Mouse (Mus musculus) heart, embryonic 13.5 days (tissue): ENCODE data around the gene Scn8a. TPM values are rescaled to one million over a fixed set of nuclear protein-coding genes. Genes with fewer than 3 reads are reported as not detected.
A peak's percentile ranks its signal among the peaks of the same experiment; 100 is the strongest.

Experiments used
- ATAC-seq: fragments of 200-750 bp; cut with Nextera tagmentation; 2 replicates; pipeline ENCODE4 v1.8.0; 2017; ENCODE audit warnings: moderate TSS enrichment; ENCODE audit not compliant: insufficient number of reproducible peaks, low FRiP score, low TSS enrichment; ENCODE audit errors: extremely low read depth
- H3K27ac ChIP-seq: fragments of 300-500 bp; sonication (generic); replicated peaks from 2 replicates; pipeline ENCODE4 v1.5.1; 2015; ENCODE audit warnings: moderate library complexity, mild to moderate bottlenecking, inconsistent platforms
- H3K27me3 ChIP-seq: fragments of 300-500 bp; sonication (generic); replicated peaks from 2 replicates; pipeline ENCODE4 v1.6.1; 2015; ENCODE audit warnings: mild to moderate bottlenecking, inconsistent platforms
- H3K36me3 ChIP-seq: fragments of 300-500 bp; sonication (generic); 2 replicates; pipeline ENCODE4 v1.6.1; 2015; ENCODE audit warnings: mild to moderate bottlenecking, inconsistent platforms
- H3K4me1 ChIP-seq: fragments of 300-500 bp; sonication (generic); 2 replicates; pipeline ENCODE4 v1.6.1; 2015; ENCODE audit warnings: inconsistent platforms
- H3K4me2 ChIP-seq: fragments of 300-500 bp; sonication (generic); 2 replicates; pipeline ENCODE4 v1.6.1; 2015; ENCODE audit warnings: inconsistent platforms, mild to moderate bottlenecking, moderate library complexity
- H3K4me3 ChIP-seq: fragments of 300-500 bp; sonication (generic); 2 replicates; pipeline ENCODE4 v1.5.1; 2015; ENCODE audit warnings: moderate library complexity, mild to moderate bottlenecking, inconsistent platforms
- H3K9ac ChIP-seq: fragments of 300-500 bp; sonication (generic); 2 replicates; pipeline ENCODE4 v1.6.1; 2015; ENCODE audit warnings: inconsistent platforms, mild to moderate bottlenecking, moderate library complexity
- H3K9me3 ChIP-seq: fragments of 300-500 bp; sonication (generic); 2 replicates; pipeline ENCODE4 v1.6.1; 2016; ENCODE audit warnings: inconsistent platforms
- WGBS: fragments of 180-500 bp; shearing (Covaris S2); methylation state at CpG from one replicate; pipeline ENCODE4 v1.1.7; 2015; ENCODE audit warnings: mixed read lengths; 5-methylcytosine and 5-hydroxymethylcytosine counted together
- polyA plus RNA-seq: library from polyadenylated mRNA; unstranded; fragments of >200 nt; fragmentation: Nextera tagmentation; extraction: Ambion mirVana; gene quantifications from 2 replicates; pipeline ENCODE4 v1.2.1, GENCODE M21; 2015

The Scn8a gene
- polyA plus RNA-seq, 1 experiment from 2014 or later, result 0.88 TPM

DNA sequence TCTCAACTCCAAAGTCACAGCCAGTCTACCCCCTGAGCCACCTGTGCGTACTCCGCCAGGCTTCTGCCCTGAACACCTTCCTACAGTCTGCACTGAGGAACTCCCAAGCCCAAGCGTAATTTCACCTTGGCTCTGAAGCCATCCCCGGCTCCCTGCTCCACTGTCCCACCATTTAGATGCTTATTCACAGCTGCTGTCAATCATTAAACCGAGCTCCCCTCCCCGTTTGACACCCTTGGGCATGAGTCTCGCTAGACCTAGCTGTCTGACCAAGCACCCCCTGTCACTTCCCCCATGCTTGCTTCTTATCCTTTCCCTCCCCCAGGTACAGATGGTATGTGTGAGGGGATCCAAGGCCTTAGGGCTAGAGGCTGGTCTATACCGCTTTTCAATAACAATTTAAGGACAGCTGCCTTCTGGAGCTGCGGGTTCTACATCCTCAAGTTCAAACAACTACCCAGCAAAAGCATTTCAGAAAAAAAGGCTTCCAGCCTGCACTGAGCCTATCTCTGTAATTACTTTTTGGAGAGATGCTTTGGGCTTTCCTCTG is 200.1 kb downstream of the Scn8a start:
- 0 out of 2 replicates have a peak, but pooled peaks cover 7% of the 10 kb centered on the region for H3K27me3 ChIP-seq
- peaks cover 66% of the 10 kb centered on the region for H3K4me1 ChIP-seq
- WGBS, result 63% methylated on average over 9 of the region's 9 CpGs
- no peak overlapping the region for H3K4me3 ChIP-seq
- 0 out of 2 replicates have a peak overlapping the region, but pooled peaks have one; percentile 33 for H3K9ac ChIP-seq
- H3K4me2 ChIP-seq, result no peak overlapping the region
- H3K36me3 ChIP-seq, result no peaks in the 10 kb centered on the region
- H3K9me3 ChIP-seq, result no peaks in the 10 kb centered on the region
- ATAC-seq, result no peak
- no peak overlapping the region for H3K27ac ChIP-seq

DNA sequence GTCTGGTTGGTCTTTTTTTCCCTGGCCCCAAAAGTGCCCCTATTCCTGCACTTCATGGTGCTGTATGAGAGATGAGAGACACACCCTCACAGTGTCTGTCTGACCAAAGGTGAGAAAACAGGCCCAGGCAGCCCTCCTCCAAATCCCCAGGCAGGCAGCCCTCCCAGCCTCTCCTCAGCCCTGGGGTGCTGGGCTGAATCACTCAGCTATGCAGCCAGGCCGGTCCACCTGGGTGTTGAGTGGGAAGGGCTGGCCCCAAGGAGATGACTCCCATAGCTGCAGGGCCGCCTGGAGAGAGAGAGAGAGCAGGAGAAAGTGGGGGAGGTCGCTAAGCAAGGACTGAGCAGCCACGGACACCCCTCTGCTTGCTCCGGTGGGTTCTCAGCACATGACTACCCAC is 201.1 kb downstream of the Scn8a start:
- Histone ChIP-seq H3K36me3 (no peaks in the 10 kb centered on the region), H3K4me2 (no peak overlapping the region), H3K4me1 (peaks cover 64% of the 10 kb centered on the region), H3K4me3 (no peak overlapping the region), H3K9me3 (no peaks in the 10 kb centered on the region), H3K27me3 (peaks cover 16% of the 10 kb centered on the region; the same call in 1 of the 2 replicates), H3K9ac (no peak overlapping the region), H3K27ac (no peak overlapping the region)
- ATAC-seq, result no peak
- WGBS, result 22% methylated on average over 5 of the region's 5 CpGs

GRCm38 (mm10) chr15:101072736-101073135 is 203.1 kb downstream of the Scn8a start:
- ATAC-seq, result no peak
- Histone ChIP-seq H3K9me3 (no peaks in the 10 kb centered on the region), H3K27me3 (peaks cover 34% of the 10 kb centered on the region), H3K4me2 (no peak overlapping the region), H3K9ac (no peak overlapping the region), H3K4me3 (no peak overlapping the region), H3K27ac (no peak overlapping the region), H3K4me1 (peaks cover 67% of the 10 kb centered on the region), H3K36me3 (no peaks in the 10 kb centered on the region)
- WGBS, result 52% methylated on average over 2 of the region's 2 CpGs

GRCm38 (mm10) chr15:101074067-101074466 is 204.4 kb downstream of the Scn8a start:
- Histone ChIP-seq H3K9ac (no peak overlapping the region), H3K4me1 (peaks cover 64% of the 10 kb centered on the region), H3K27me3 (peaks cover 39% of the 10 kb centered on the region), H3K9me3 (no peaks in the 10 kb centered on the region), H3K4me3 (no peak overlapping the region), H3K36me3 (no peaks in the 10 kb centered on the region), H3K27ac (no peak overlapping the region), H3K4me2 (no peak overlapping the region)
- ATAC-seq, result no peak
- 73% methylated on average over 5 of the region's 5 CpGs for WGBS

- Histone ChIP-seq H3K36me3 (no peaks in the 10 kb centered on the region), H3K4me2 (no peak overlapping the region), H3K27ac (no peak overlapping the region), H3K27me3 (peaks cover 38% of the 10 kb centered on the region), H3K4me1 (peaks cover 65% of the 10 kb centered on the region), H3K4me3 (no peak overlapping the region), H3K9me3 (no peaks in the 10 kb centered on the region), H3K9ac (no peak overlapping the region)
- WGBS, result 75% methylated on average over 4 of the region's 4 CpGs
- ATAC-seq, result no peak
These were observed 205.5 kb downstream of the Scn8a start for GRCm38 (mm10) chr15:101075150-101075549.

GRCm38 (mm10) chr15:101075656-101076055 is 206.0 kb downstream of the Scn8a start:
- Histone ChIP-seq H3K36me3 (no peaks in the 10 kb centered on the region), H3K27me3 (peaks cover 41% of the 10 kb centered on the region), H3K4me3 (no peak overlapping the region), H3K27ac (no peak overlapping the region), H3K9ac (no peak overlapping the region), H3K9me3 (no peaks in the 10 kb centered on the region), H3K4me1 (peaks cover 60% of the 10 kb centered on the region), H3K4me2 (no peak overlapping the region)
- WGBS, result 57% methylated on average over 5 of the region's 5 CpGs
- no peak for ATAC-seq

DNA sequence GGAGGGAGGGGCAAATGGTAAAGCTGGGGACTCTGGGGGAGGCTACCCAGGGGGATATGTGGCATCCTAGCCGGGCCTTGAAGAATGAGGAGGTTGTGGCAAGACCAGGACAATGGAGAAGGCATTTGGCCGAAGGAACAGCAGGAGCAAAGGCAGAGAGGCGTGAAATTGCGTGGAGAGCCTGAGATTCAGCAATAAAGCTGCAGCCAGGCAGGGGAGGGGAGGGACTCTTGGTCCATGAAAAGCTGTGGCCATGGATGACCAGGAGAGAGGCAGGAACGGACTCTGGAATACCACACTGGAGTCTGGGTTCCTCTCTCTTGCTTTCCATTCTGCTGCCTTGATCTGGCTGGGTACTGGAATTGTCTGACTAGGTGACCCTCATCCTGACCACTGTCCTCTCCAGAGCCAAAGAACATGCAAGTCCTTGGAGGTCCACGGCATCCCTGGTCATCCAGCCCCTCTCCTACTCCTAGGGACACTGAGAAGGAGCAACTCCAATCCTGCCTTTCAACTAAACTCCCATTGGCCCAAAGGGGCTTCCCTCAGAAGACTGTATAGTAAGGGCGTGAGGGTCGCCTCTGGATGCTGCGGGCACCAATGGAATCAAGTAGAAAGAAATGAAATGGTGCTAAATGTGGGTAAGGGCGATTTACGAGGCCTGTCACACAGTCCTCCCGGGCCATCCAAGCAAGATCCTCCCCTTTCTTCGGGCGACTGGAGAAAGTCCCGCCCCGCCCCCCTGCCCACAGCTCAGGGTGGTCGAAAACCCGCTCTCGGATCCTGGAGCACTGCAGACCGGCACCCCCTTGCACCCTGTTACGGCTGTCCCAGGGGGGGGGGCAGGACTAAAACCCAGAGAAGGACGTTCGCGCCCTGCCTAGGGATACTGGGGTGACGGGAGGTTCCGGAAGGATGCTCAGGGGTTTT is 206.7 kb downstream of the Scn8a start:
- no peaks in the 10 kb centered on the region for H3K9me3 ChIP-seq
- H3K27me3 ChIP-seq, result peaks cover 46% of the 10 kb centered on the region
- H3K36me3 ChIP-seq, result no peaks in the 10 kb centered on the region
- peak overlapping the region; percentile 85 for H3K4me2 ChIP-seq
- peak overlapping the region; percentile 91 for H3K9ac ChIP-seq
- peak overlapping the region; percentile 76 for H3K4me3 ChIP-seq
- WGBS, result 12% methylated on average over 26 of the region's 26 CpGs
- no peak for ATAC-seq
- H3K27ac ChIP-seq, result no peak overlapping the region
- H3K4me1 ChIP-seq, result peaks cover 57% of the 10 kb centered on the region

DNA sequence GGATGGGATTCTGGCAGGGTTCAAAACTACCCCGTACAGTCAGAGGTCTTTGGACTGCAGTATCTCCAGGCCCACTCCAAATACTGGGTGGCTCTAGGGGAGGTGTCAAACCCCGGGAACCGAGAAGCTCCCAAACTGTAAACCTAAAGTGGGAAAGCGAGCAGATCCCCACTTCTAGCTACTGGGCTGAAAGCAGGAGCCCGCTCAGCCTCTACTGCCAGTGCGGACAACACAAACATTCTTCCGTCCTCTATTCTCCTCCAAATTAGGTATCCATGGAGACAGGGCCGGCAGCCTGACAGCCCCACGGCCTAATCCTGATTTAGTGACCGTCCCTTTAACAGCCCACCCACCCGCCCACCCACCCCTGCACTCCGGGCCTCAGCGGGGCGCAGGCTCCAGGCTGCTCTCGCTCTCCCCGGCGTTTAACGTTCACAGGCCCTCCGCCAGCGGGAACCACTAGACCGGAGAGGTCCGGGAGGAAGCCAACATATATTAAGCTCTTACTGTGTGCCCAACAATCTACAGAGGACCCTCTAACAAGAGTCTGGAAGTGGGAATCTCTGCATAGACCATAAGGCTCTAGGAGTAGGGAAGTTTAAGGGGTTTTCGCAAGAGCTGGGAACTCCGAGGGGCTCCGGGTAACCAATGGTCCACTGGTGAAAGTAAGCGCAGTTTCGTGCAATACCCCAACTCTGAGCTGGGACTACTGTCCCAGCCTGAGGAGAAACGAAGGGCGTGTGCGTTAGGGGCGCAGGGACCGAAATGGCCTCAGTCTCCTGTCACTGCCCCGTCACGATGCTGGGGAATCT is 207.5 kb downstream of the Scn8a start:
- H3K9me3 ChIP-seq, result no peaks in the 10 kb centered on the region
- peaks cover 52% of the 10 kb centered on the region for H3K4me1 ChIP-seq
- WGBS, result 2% methylated on average over 32 of the region's 34 CpGs
- peak overlapping the region; percentile 80 for H3K27ac ChIP-seq
- peak overlapping the region; percentile 76 for H3K4me3 ChIP-seq
- H3K36me3 ChIP-seq, result no peaks in the 10 kb centered on the region
- no peak for ATAC-seq
- H3K9ac ChIP-seq, result peak overlapping the region; percentile 91
- peaks cover 46% of the 10 kb centered on the region for H3K27me3 ChIP-seq
- peak overlapping the region; percentile 85 for H3K4me2 ChIP-seq

- WGBS, result 0% methylated on average over 60 of the region's 96 CpGs
- Histone ChIP-seq H3K9ac (peak within 1 kb of the TSS; percentile 91), H3K27ac (peak within 1 kb of the TSS; percentile 80), H3K27me3 (peaks cover 46% of the 10 kb centered on the region), H3K4me2 (peak within 1 kb of the TSS; percentile 85), H3K4me3 (peak within 1 kb of the TSS; percentile 76), H3K36me3 (no peaks in the 10 kb centered on the region), H3K9me3 (no peaks in the 10 kb centered on the region), H3K4me1 (peaks cover 45% of the 10 kb centered on the region)
- ATAC-seq, result peak; percentile 27; the same call in 1 of the 2 replicates
These were observed 208.4 kb downstream of the Scn8a start, which contains the start of gene Fignl2 for GRCm38 (mm10) chr15:101077813-101078730. Gene Fignl2 (minus strand): TSS chr15:101078567.

- peaks cover 46% of the 10 kb centered on the region for H3K27me3 ChIP-seq
- under 1% methylated on average over 30 of the region's 30 CpGs for WGBS
- H3K4me2 ChIP-seq, result peak overlapping the region; percentile 85
- peaks cover 44% of the 10 kb centered on the region for H3K4me1 ChIP-seq
- no peaks in the 10 kb centered on the region for H3K9me3 ChIP-seq
- peak overlapping the region; percentile 91 for H3K9ac ChIP-seq
- peak overlapping the region; percentile 76 for H3K4me3 ChIP-seq
- H3K36me3 ChIP-seq, result no peaks in the 10 kb centered on the region
- peak; percentile 52; the same call in 1 of the 2 replicates for ATAC-seq
- H3K27ac ChIP-seq, result peak overlapping the region; percentile 80
These were observed 209.1 kb downstream of the Scn8a start for GRCm38 (mm10) chr15:101078731-101079156.
